Mouse (Mus musculus) forebrain, embryonic 14.5 days (tissue): ENCODE results near the gene Klf12. TPM values are rescaled to one million over a fixed set of nuclear protein-coding genes. Genes with fewer than 3 reads are reported as not detected.

Source experiments
- ATAC-seq: fragments of 200-750 bp; cut with Nextera tagmentation; 2 replicates; pipeline ENCODE4 v1.8.0; 2017; ENCODE audit warnings: mild to moderate bottlenecking, moderate library complexity
- DNase-seq: peaks from one replicate; pipeline ENCODE4 v3.0.0-alpha.2; 2015; ENCODE audit warnings: low spot score
- H3K27ac ChIP-seq: fragments of 300-500 bp; sonication (generic); 2 replicates; pipeline ENCODE4 v1.5.1; 2014; ENCODE audit warnings: low read depth, mild to moderate bottlenecking, control low read depth, low read length, moderate library complexity
- H3K27me3 ChIP-seq: fragments of 300-500 bp; sonication (generic); replicated peaks from 2 replicates; pipeline ENCODE4 v1.6.1; 2014; ENCODE audit warnings: low read length, control low read depth, mixed read lengths; ENCODE audit not compliant: control insufficient read depth, insufficient read depth
- H3K36me3 ChIP-seq: fragments of 300-500 bp; sonication (generic); 2 replicates; pipeline ENCODE4 v1.6.1; 2014; ENCODE audit warnings: low read length, control low read depth; ENCODE audit not compliant: control insufficient read depth, insufficient read depth
- H3K4me1 ChIP-seq: fragments of 300-500 bp; sonication (generic); 2 replicates; pipeline ENCODE4 v1.6.1; 2014; ENCODE audit warnings: antibody characterized with exemption, low read length, control low read depth; ENCODE audit not compliant: control insufficient read depth, insufficient read depth
- H3K4me2 ChIP-seq: fragments of 300-500 bp; sonication (generic); 2 replicates; pipeline ENCODE4 v1.6.1; 2014; ENCODE audit warnings: mild to moderate bottlenecking, control low read depth, low read length
- H3K4me3 ChIP-seq: fragments of 300-500 bp; sonication (generic); 2 replicates; pipeline ENCODE4 v1.5.1; 2014; ENCODE audit warnings: low read depth, low read length, control low read depth
- H3K9ac ChIP-seq: fragments of 300-500 bp; sonication (generic); 2 replicates; pipeline ENCODE4 v1.6.1; 2014; ENCODE audit warnings: mild to moderate bottlenecking, low read length, control low read depth, moderate library complexity
- H3K9me3 ChIP-seq: fragments of 300-500 bp; sonication (generic); replicated peaks from 2 replicates; pipeline ENCODE4 v1.6.1; 2016; ENCODE audit warnings: low read length, control low read depth, mixed read lengths; ENCODE audit not compliant: control insufficient read depth
- WGBS: fragments of 180-500 bp; shearing (Covaris S2); extraction: QIAGEN DNeasy Blood & Tissue Kit; methylation state at CpG from one replicate; pipeline ENCODE4 v1.1.7; 2014; 5-methylcytosine and 5-hydroxymethylcytosine counted together
- polyA plus RNA-seq: library from polyadenylated mRNA; unstranded; fragments of >200 nt; fragmentation: Nextera tagmentation; extraction: Ambion mirVana; gene quantifications from 2 replicates; pipeline ENCODE4 v1.2.1, GENCODE M21; 2014

Gene Klf12
- polyA plus RNA-seq, 1 experiment from 2014 or later = 16.3 TPM

DNA sequence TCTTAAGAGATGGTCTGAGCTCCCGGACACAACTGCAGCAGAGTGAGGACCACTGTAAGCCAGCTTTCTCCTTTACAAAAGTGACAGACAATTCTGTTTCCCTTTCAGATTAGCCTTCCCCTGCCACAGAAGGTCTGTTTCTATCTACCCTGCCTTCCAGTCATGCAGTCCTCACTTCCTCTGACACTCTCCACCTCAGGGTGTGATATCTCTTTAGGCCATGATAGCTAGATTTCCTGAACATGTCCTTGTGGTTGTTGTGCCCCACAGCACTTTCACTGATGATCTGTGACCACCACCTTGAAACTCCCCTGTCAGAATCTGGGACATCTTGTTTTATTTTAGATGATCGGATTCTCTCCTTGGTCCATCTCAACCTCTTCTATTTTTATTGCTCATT lies 437.0 kb downstream of the Klf12 start:
- Histone ChIP-seq H3K4me1 (no peaks in the 10 kb centered on the region), H3K9me3 (no peaks in the 10 kb centered on the region), H3K4me3 (no peak overlapping the region), H3K4me2 (no peak overlapping the region), H3K36me3 (no peaks in the 10 kb centered on the region), H3K27ac (no peak overlapping the region), H3K9ac (no peak overlapping the region), H3K27me3 (no peaks in the 10 kb centered on the region)
- ATAC-seq (no peak), DNase-seq (no peak)
- WGBS = 94% methylated on average over 2 of the region's 2 CpGs

GRCm38 (mm10) chr14:99826713-99827112 lies 457.8 kb downstream of the Klf12 start:
- H3K9me3 ChIP-seq = no peaks in the 10 kb centered on the region
- no peak for ATAC-seq
- WGBS = 56% methylated on average over 1 of the region's 1 CpGs

More at GRCm38 (mm10) chr14:99826713-99827112, 457.8 kb downstream of the Klf12 start:
- H3K27ac ChIP-seq = no peak overlapping the region
- no peaks in the 10 kb centered on the region for H3K36me3 ChIP-seq
- no peaks in the 10 kb centered on the region for H3K27me3 ChIP-seq
- H3K9ac ChIP-seq = no peak overlapping the region
- no peak overlapping the region for H3K4me3 ChIP-seq
- DNase-seq = no peak
- no peaks in the 10 kb centered on the region for H3K4me1 ChIP-seq
- no peak overlapping the region for H3K4me2 ChIP-seq
